In the genomic region with DNA sequence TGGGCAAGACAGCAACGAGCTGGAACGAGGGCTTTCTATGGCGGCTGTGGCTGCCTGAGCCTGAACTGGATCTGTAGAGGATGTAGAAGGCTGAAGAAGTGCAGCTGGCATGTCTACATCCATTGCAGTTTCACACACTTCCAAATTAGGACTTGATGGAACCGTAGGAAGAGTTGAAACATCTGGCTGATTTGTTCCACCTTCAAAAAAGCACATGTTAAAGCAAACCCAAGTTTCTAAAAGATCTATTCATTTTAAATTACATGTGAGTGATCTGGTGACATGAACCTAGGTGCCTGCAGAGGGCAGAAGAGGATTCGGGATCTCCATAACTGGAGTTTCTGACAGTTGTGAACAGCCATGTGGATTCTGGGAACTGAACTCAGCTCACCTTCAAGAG, we compare ENCODE assay signal across 8 mouse cellular contexts.
DNase-seq lines count a peak whose midpoint lies in the region; ATAC-seq and TF ChIP-seq lines count a peak whose summit lies in the region.

No protein-coding gene starts in this region.

- H3K36me3 ChIP-seq in liver, embryonic 12.5 days, result peaks cover 37% of the 10 kb centered on the region
- H3K36me3 ChIP-seq in embryonic facial prominence, embryonic 14.5 days (ENCODE audit: control insufficient read depth, insufficient read depth, low read length), result peaks cover 12% of the 10 kb centered on the region
- H3K36me3 ChIP-seq in lung, embryonic 14.5 days (ENCODE audit: insufficient read depth), result no peaks in the 10 kb centered on the region
- no peaks in the 10 kb centered on the region for H3K36me3 ChIP-seq in midbrain, embryonic 10.5 days

- H3K4me2 ChIP-seq in liver, embryonic 12.5 days, result no peak overlapping the region
- no peak overlapping the region for H3K4me2 ChIP-seq in embryonic facial prominence, embryonic 14.5 days (ENCODE audit: low read depth, low read length)
- no peak overlapping the region for H3K4me2 ChIP-seq in lung, embryonic 14.5 days

- H3K9ac ChIP-seq in liver, embryonic 12.5 days, result no peak overlapping the region
- H3K9ac ChIP-seq in embryonic facial prominence, embryonic 14.5 days (ENCODE audit: low read depth, low read length), result no peak overlapping the region
- H3K9ac ChIP-seq in lung, embryonic 14.5 days, result no peak overlapping the region

- H3K9me3 ChIP-seq in liver, embryonic 12.5 days (replicated peaks), result no peaks in the 10 kb centered on the region
- H3K9me3 ChIP-seq in embryonic facial prominence, embryonic 14.5 days (ENCODE audit: control insufficient read depth, low read length), result no peaks in the 10 kb centered on the region
- H3K9me3 ChIP-seq in lung, embryonic 14.5 days (ENCODE audit: low read depth, low read length), result no peaks in the 10 kb centered on the region
- no peaks in the 10 kb centered on the region for H3K9me3 ChIP-seq in midbrain, embryonic 10.5 days (replicated peaks)

- peaks cover 16% of the 10 kb centered on the region for H3K4me1 ChIP-seq in liver, embryonic 12.5 days
- no peaks in the 10 kb centered on the region for H3K4me1 ChIP-seq in embryonic facial prominence, embryonic 14.5 days (ENCODE audit: control insufficient read depth, insufficient read depth, low read length)
- peaks cover 3% of the 10 kb centered on the region; the same call in 1 of the 2 replicates for H3K4me1 ChIP-seq in lung, embryonic 14.5 days (ENCODE audit: insufficient read depth)
- H3K4me1 ChIP-seq in midbrain, embryonic 10.5 days, result no peaks in the 10 kb centered on the region

- no peak overlapping the region for H3K4me3 ChIP-seq in liver, embryonic 12.5 days
- no peak overlapping the region for H3K4me3 ChIP-seq in embryonic facial prominence, embryonic 14.5 days (ENCODE audit: low read depth, low read length)
- no peak overlapping the region for H3K4me3 ChIP-seq in lung, embryonic 14.5 days (ENCODE audit: low read depth, low read length)
- no peak overlapping the region for H3K4me3 ChIP-seq in midbrain, embryonic 10.5 days

- H3K27me3 ChIP-seq in liver, embryonic 12.5 days (replicated peaks), result no peaks in the 10 kb centered on the region
- no peaks in the 10 kb centered on the region for H3K27me3 ChIP-seq in embryonic facial prominence, embryonic 14.5 days (replicated peaks; ENCODE audit: control insufficient read depth, insufficient read depth, low read length)
- no peaks in the 10 kb centered on the region for H3K27me3 ChIP-seq in lung, embryonic 14.5 days (ENCODE audit: insufficient read depth, low read length)
- H3K27me3 ChIP-seq in midbrain, embryonic 10.5 days (ENCODE audit: low read depth, poor library complexity, severe bottlenecking), result no peaks in the 10 kb centered on the region

- ATAC-seq in liver, embryonic 12.5 days, result no peak
- ATAC-seq in embryonic facial prominence, embryonic 14.5 days (ENCODE audit: low read depth), result no peak
- peak; percentile 84 for ATAC-seq in lung, embryonic 14.5 days (ENCODE audit: insufficient read depth)
- ATAC-seq in monocyte, adult 5-6 weeks (replicated peaks; ENCODE audit: insufficient number of reproducible peaks, low FRiP score, low TSS enrichment, poor library complexity, severe bottlenecking), result no peak

- H3K27ac ChIP-seq in liver, embryonic 12.5 days, result no peak overlapping the region
- H3K27ac ChIP-seq in embryonic facial prominence, embryonic 14.5 days (replicated peaks; ENCODE audit: low read depth, low read length), result no peak overlapping the region
- no peak overlapping the region; the same call in 1 of the 2 replicates for H3K27ac ChIP-seq in lung, embryonic 14.5 days (ENCODE audit: low read depth)
- H3K27ac ChIP-seq in midbrain, embryonic 10.5 days (replicated peaks), result no peak overlapping the region

- TF ChIP-seq CTCF in lung, embryonic 14.5 days (IDR thresholded peaks at IDR 0.05; ENCODE audit: low read depth), result peak; percentile 48

- WGBS in liver, embryonic 12.5 days (ENCODE audit: insufficient replicate concordance), result 73% methylated on average over 5 of the region's 5 CpGs
- whole genome bisulfite sequencing in embryonic facial prominence, embryonic 14.5 days, result 54% methylated on average over 5 of the region's 5 CpGs
- 31% methylated on average over 5 of the region's 5 CpGs for WGBS in lung, embryonic 14.5 days
- WGBS in midbrain, embryonic 10.5 days, result 85% methylated on average over 5 of the region's 5 CpGs

- peak; percentile 36 for DNase-seq in adrenal gland, adult 2 months
- DNase-seq in adrenal gland, adult 18-20 months (ENCODE audit: low spot score in 2 of 2), result no peak
- peak; percentile 45 for DNase-seq in liver
- peak; percentile 31 for DNase-seq in embryonic facial prominence, embryonic 14.5 days (ENCODE audit: low spot score)
- peak; percentile 77 for DNase-seq in lung, embryonic 14.5 days
- DNase-seq in midbrain, embryonic 10.5 days (ENCODE audit: low spot score), result no peak

Comparison
In these comparisons a context has a peak if more than half of its experiments do, and no peak if none do; other contexts are left out.
1. DNase-seq: peak in adrenal gland, adult 2 months (single experiment), liver (single experiment), embryonic facial prominence, embryonic 14.5 days (single experiment) and lung, embryonic 14.5 days (single experiment); none in adrenal gland, adult 18-20 months (0 of 2) and midbrain, embryonic 10.5 days (single experiment).